Mouse (Mus musculus) liver, postnatal 0 days (tissue): Measurements from ENCODE around the gene Unc5b.

ENCODE experiments used
- CTCF ChIP-seq: sonication (generic); IDR thresholded peaks from 2 replicates; pipeline ENCODE4 v1.5.1; 2016; ENCODE audit warnings: antibody characterized with exemption, low read depth
- EP300 ChIP-seq: IDR thresholded peaks from 2 replicates; pipeline ENCODE4 v1.6.1; 2016; ENCODE audit warnings: antibody characterized with exemption, low read depth, mild to moderate bottlenecking

GRCm38 (mm10) chr10:60830000-60830399 lies 1.4 kb downstream of the Unc5b start:
- TF ChIP-seq EP300 = no peak
- TF ChIP-seq CTCF = no peak
